Mouse (Mus musculus) layer of hippocampus, adult 8-10 months (tissue): ENCODE measurements at regions not wholly inside any gene's neighbourhood (a gene's known extent, or its start where the extent isn't known, plus 50 kb on each side); places are given as distances from the start of the nearest gene placed in this dataset.

Experiments used
- DNase-seq, 2 experiments: peaks; one replicate each; pipeline ENCODE4 v3.0.0; 2022; ENCODE audit warnings: low spot score in 2 of 2

GRCm38 (mm10) chr3:52196936-52197246 is 71.2 kb upstream of the Foxo1 start:
- DNase-seq: no peak

GRCm38 (mm10) chr3:52197982-52198750 is 70.0 kb upstream of the Foxo1 start:
- DNase-seq: peak; percentile 64 to 74

- no peak for DNase-seq
Measured at GRCm38 (mm10) chr3:52198751-52199738, 69.1 kb upstream of the Foxo1 start.

GRCm38 (mm10) chr3:52200106-52200505 is 68.0 kb upstream of the Foxo1 start:
- no peak for DNase-seq

GRCm38 (mm10) chr3:52210556-52211302 is 57.4 kb upstream of the Foxo1 start:
- no peak for DNase-seq

GRCm38 (mm10) chr3:52211303-52211695 is 56.8 kb upstream of the Foxo1 start:
- DNase-seq: no peak

- DNase-seq: no peak
Measured at GRCm38 (mm10) chr3:52214114-52214513, 54.0 kb upstream of the Foxo1 start.

- DNase-seq: no peak
Measured at GRCm38 (mm10) chr3:52215083-52215482, 53.1 kb upstream of the Foxo1 start.
